Mouse (Mus musculus): ENCODE data around the gene Plcg1.

The Plcg1 gene

GRCm38 (mm10) chr2:160735706-160736310, 4.7 kb downstream of the Plcg1 start:
- DNase-seq (ENCODE audit: extremely low spot score, low spot score), result no peak

DNA sequence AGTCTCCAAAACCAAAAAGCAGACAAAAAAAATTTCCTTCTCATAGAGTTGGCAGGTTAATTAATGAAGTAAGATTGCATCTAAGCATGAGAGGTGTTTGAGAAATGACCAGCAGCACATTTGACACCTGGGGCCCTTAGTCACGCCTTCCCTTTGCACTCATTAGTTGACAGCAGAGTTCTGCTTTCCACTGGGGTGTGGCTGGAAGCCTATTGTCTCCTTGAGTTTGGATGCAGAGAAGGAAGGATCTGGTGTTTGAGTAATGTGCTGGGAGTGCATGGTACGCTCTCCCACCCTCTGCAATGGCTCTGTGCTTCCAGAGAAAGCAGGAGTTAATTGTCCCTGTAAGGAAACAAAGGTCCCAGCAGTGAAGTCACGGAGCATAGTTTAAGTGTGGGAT, 5.4 kb downstream of the Plcg1 start:
- DNase-seq (ENCODE audit: extremely low spot score, low spot score), result no peak

GRCm38 (mm10) chr2:160738354-160738753, 7.3 kb downstream of the Plcg1 start:
- no peak for DNase-seq (ENCODE audit: extremely low spot score, low spot score)

GRCm38 (mm10) chr2:160739647-160740356, 8.7 kb downstream of the Plcg1 start:
- DNase-seq (ENCODE audit: extremely low spot score, low spot score), result no peak

GRCm38 (mm10) chr2:160740521-160741156, 9.5 kb downstream of the Plcg1 start:
- DNase-seq (ENCODE audit: extremely low spot score, low spot score), result no peak

GRCm38 (mm10) chr2:160741580-160741979, 10.5 kb downstream of the Plcg1 start:
- DNase-seq (ENCODE audit: extremely low spot score, low spot score), result no peak

- no peak for DNase-seq (ENCODE audit: extremely low spot score, low spot score)
These were observed 11.1 kb downstream of the Plcg1 start for GRCm38 (mm10) chr2:160742161-160742609.

GRCm38 (mm10) chr2:160744040-160744822, 13.1 kb downstream of the Plcg1 start:
- DNase-seq (ENCODE audit: extremely low spot score, low spot score), result peak; percentile 24

DNA sequence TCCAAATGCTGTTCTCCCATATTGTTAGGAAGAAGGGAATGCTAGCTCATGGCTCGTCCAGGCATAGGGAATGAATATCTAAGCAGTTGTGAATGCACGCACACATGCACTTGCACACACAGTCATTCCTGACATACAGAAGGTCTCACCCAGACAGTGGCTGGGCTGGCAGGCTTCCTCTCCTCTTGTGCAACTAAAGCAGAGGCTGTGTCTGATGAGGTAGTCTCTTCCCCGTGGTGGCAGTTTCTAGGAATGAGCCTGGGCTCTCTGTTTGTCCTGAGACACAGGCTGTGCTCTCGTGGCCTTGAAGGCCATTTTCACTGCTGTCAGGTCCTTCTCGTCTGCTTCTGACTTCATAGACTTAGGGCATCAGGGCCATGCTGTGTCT, 13.7 kb downstream of the Plcg1 start:
- no peak for DNase-seq (ENCODE audit: extremely low spot score, low spot score)

DNA sequence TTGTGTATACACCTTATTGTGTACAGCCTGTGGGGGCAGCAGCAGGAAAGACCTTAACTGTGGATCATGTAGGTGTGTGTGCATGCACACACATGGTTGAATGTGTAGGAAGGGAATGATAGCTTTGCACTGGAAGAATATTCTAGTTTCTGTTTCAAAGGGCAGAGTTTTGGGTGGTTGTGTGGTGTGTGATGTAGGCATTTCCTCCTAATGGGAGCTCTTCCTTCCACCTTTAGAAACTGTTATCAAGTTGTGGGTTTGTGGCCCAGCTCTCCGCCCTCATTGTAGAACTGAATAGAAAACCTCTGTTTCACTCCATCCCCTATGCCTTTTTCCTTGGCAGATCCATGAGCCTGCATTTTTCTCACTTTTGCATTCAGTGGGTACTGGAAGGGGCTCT, 14.4 kb downstream of the Plcg1 start:
- no peak for DNase-seq (ENCODE audit: extremely low spot score, low spot score)

DNA sequence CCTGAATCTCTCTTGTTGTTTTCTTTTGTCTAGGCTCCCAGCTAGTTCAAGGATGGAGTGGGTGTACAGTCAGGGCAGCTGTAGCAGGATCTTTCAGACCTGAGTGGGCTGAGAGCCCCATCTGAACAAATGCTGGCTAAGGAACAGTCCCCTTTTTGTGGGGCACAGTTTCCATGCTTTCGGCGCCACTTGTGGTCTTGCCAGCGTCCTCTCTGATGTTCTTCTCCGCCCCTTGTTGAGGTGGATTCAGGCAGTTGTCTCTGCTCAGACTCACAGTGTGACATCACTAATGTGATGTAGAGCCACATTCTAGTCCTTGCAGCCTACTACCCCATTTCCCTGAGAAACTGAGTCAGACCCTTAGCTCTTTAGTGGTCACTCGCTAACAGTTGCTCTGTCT, 15.5 kb downstream of the Plcg1 start:
- no peak for DNase-seq (ENCODE audit: extremely low spot score, low spot score)

GRCm38 (mm10) chr2:160747075-160747474, 16.0 kb downstream of the Plcg1 start:
- no peak for DNase-seq (ENCODE audit: extremely low spot score, low spot score)

- DNase-seq (ENCODE audit: extremely low spot score, low spot score), result no peak
These were observed 25.6 kb downstream of the Plcg1 start for GRCm38 (mm10) chr2:160756583-160757203.

GRCm38 (mm10) chr2:160760433-160761184, 29.5 kb downstream of the Plcg1 start:
- DNase-seq (ENCODE audit: extremely low spot score, low spot score), result no peak

- no peak for DNase-seq (ENCODE audit: extremely low spot score, low spot score)
These were observed 32.7 kb downstream of the Plcg1 start for GRCm38 (mm10) chr2:160763816-160764215.

- DNase-seq (ENCODE audit: extremely low spot score, low spot score), result no peak
These were observed 33.3 kb downstream of the Plcg1 start for GRCm38 (mm10) chr2:160764386-160764785.

- no peak for DNase-seq (ENCODE audit: extremely low spot score, low spot score)
These were observed 34.0 kb downstream of the Plcg1 start for GRCm38 (mm10) chr2:160765096-160765495.

GRCm38 (mm10) chr2:160766371-160766771, 35.3 kb downstream of the Plcg1 start:
- DNase-seq (ENCODE audit: extremely low spot score, low spot score), result no peak

DNA sequence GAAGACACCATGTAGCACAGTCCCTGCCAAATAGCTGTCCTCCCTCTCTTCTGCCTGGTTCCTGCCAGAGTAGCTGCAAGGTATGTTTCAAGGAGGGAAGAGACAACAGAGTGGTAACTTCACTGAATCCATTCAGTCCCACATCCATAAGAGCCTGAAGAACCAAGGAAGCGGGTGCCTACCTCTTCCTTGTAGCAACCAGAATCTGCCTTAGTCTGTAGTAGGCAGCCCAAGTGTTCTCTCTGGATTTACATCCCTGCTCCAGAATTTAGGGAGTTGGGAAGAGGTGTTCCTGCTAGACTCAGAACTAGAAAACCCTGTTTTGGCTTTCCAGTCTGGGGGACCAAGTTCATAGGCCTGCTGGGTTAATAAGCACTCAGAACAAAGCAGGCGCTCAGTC, 36.1 kb downstream of the Plcg1 start:
- no peak for DNase-seq (ENCODE audit: extremely low spot score, low spot score)

GRCm38 (mm10) chr2:160768097-160768695, 37.1 kb downstream of the Plcg1 start:
- no peak for DNase-seq (ENCODE audit: extremely low spot score, low spot score)

Data from neural tube, embryonic 10.5 days (tissue).